8 mouse cellular contexts compared by ENCODE assay signal in genomic region chr1:180767541-180768333, GRCm38 (mm10). TPM values are rescaled to one million over a fixed set of nuclear protein-coding genes. Genes with fewer than 3 reads are reported as not detected.
A peak's percentile ranks its signal among the peaks of the same experiment; 100 is the strongest.
DNase-seq lines count a peak whose midpoint lies in the region; ATAC-seq lines count a peak whose summit lies in the region.

No protein-coding gene starts in this region.

- no peaks in the 10 kb centered on the region for H3K27me3 ChIP-seq in intestine, embryonic 14.5 days (replicated peaks; ENCODE audit: control insufficient read depth, insufficient read depth, low read length)
- no peaks in the 10 kb centered on the region for H3K27me3 ChIP-seq in midbrain, embryonic 13.5 days

- peak overlapping the region; percentile 51 for H3K4me3 ChIP-seq in intestine, embryonic 14.5 days (ENCODE audit: low read depth, low read length)
- peak overlapping the region; percentile 48 for H3K4me3 ChIP-seq in midbrain, embryonic 13.5 days (replicated peaks)

- H3K36me3 ChIP-seq in intestine, embryonic 14.5 days (ENCODE audit: control insufficient read depth, insufficient read depth, low read length): no peaks in the 10 kb centered on the region
- no peaks in the 10 kb centered on the region for H3K36me3 ChIP-seq in midbrain, embryonic 13.5 days

- no peaks in the 10 kb centered on the region for H3K9me3 ChIP-seq in intestine, embryonic 14.5 days (ENCODE audit: control insufficient read depth, low read length)
- no peaks in the 10 kb centered on the region for H3K9me3 ChIP-seq in midbrain, embryonic 13.5 days

- DNase-seq in heart, adult 11 months: peak; percentile 94
- no peak for DNase-seq in heart, adult 9 months (ENCODE audit: low spot score in 2 of 2)
- peak; percentile 65 for DNase-seq in CD4-positive, CD25-positive, alpha-beta regulatory T cell, adult 2 months (ENCODE audit: low read depth, low spot score)
- peak; percentile 24 for DNase-seq in embryo, embryonic 11 days
- DNase-seq in intestine, embryonic 14.5 days (ENCODE audit: low spot score): no peak
- no peak for DNase-seq in urinary bladder, postnatal 4 days (ENCODE audit: low spot score in 2 of 2)
- DNase-seq in gastrocnemius, adult 18-20 months (ENCODE audit: low spot score): no peak

- peak overlapping the region; percentile 67; the same call in 1 of the 2 replicates for H3K27ac ChIP-seq in intestine, embryonic 14.5 days (ENCODE audit: low read depth)
- H3K27ac ChIP-seq in midbrain, embryonic 13.5 days: peak overlapping the region; percentile 37

- H3K4me2 ChIP-seq in intestine, embryonic 14.5 days (ENCODE audit: low read length): peak overlapping the region; percentile 91
- H3K4me2 ChIP-seq in midbrain, embryonic 13.5 days (replicated peaks): peak overlapping the region; percentile 64

- peaks cover 14% of the 10 kb centered on the region for H3K4me1 ChIP-seq in intestine, embryonic 14.5 days (replicated peaks; ENCODE audit: control insufficient read depth, insufficient read depth, low read length)
- H3K4me1 ChIP-seq in midbrain, embryonic 13.5 days (replicated peaks): peaks cover 22% of the 10 kb centered on the region

- H3K9ac ChIP-seq in intestine, embryonic 14.5 days (ENCODE audit: low read length): peak overlapping the region; percentile 79
- H3K9ac ChIP-seq in midbrain, embryonic 13.5 days (replicated peaks): peak overlapping the region; percentile 77

- WGBS in intestine, embryonic 14.5 days: 15% methylated on average over 10 of the region's 10 CpGs
- 15% methylated on average over 10 of the region's 10 CpGs for WGBS in midbrain, embryonic 13.5 days

- peak; percentile 42 for ATAC-seq in intestine, embryonic 14.5 days (replicated peaks; ENCODE audit: low FRiP score, low TSS enrichment, low read depth)
- ATAC-seq in midbrain, embryonic 13.5 days: peak; percentile 47

RNA-seq across cellular contexts. Expression of gene Acbd3, which starts 41.9 kb away (rescaled TPM):
- polyA plus RNA-seq in intestine, embryonic 14.5 days (2014; fragmentation: Nextera tagmentation; extraction: Ambion mirVana): 23.0 and 24.7 TPM in 2 replicates
- 21.7 and 24.6 TPM in 2 replicates for polyA plus RNA-seq in midbrain, embryonic 13.5 days (2015; fragmentation: Nextera tagmentation; extraction: Ambion mirVana)
- total RNA-seq in gastrocnemius, adult 18-20 months (2021): 10 to 100 TPM; 12.0 to 14.6 TPM

RNA-seq across cellular contexts. Expression of gene H3f3a, which starts 46.0 kb away (rescaled TPM):
- polyA plus RNA-seq in intestine, embryonic 14.5 days (2014; fragmentation: Nextera tagmentation; extraction: Ambion mirVana): 2,025 and 2,200 TPM in 2 replicates
- 4,178 and 4,302 TPM in 2 replicates for polyA plus RNA-seq in midbrain, embryonic 13.5 days (2015; fragmentation: Nextera tagmentation; extraction: Ambion mirVana)
- total RNA-seq in gastrocnemius, adult 18-20 months (2021): 100 to 1,000 TPM; 285 to 302 TPM

Comparison
In these comparisons a context has a peak if more than half of its experiments do, and no peak if none do; other contexts are left out.
1. DNase-seq: peak in heart, adult 11 months (single experiment), CD4-positive, CD25-positive, alpha-beta regulatory T cell, adult 2 months (single experiment) and embryo, embryonic 11 days (single experiment); none in heart, adult 9 months (0 of 2), intestine, embryonic 14.5 days (single experiment), urinary bladder, postnatal 4 days (0 of 2) and gastrocnemius, adult 18-20 months (single experiment).